Mouse (Mus musculus): Measurements from ENCODE around the gene Fgd4. TPM values are rescaled to one million over a fixed set of nuclear protein-coding genes. Genes with fewer than 3 reads are reported as not detected.
"Not testable (repeated sequence)": the region's sequence is repeated elsewhere in the genome, so short reads cannot be mapped to it uniquely, and the experiment has no call there.

The Fgd4 gene
- polyA plus RNA-seq, 1 experiment from 2014 or later = 7.1 TPM

GRCm38 (mm10) chr16:16422456-16422855, 177.9 kb downstream of the Fgd4 start:
- Histone ChIP-seq H3K9ac (replicated peaks; ENCODE audit: low read length) (no peak overlapping the region), H3K36me3 (replicated peaks; ENCODE audit: control insufficient read depth, insufficient read depth, low read depth, low read length) (no peaks in the 10 kb centered on the region), H3K9me3 (replicated peaks; ENCODE audit: control insufficient read depth, low read length) (no peaks in the 10 kb centered on the region), H3K4me3 (ENCODE audit: low read depth, low read length) (no peak overlapping the region), H3K4me1 (ENCODE audit: control insufficient read depth, insufficient read depth, low read length) (no peaks in the 10 kb centered on the region), H3K4me2 (ENCODE audit: low read depth, low read length) (no peak overlapping the region), H3K27me3 (ENCODE audit: control insufficient read depth, insufficient read depth, low read length) (no peaks in the 10 kb centered on the region), H3K27ac (replicated peaks; ENCODE audit: low read depth, low read length) (no peak overlapping the region)
- DNase-seq (ENCODE audit: low spot score) (no peak), ATAC-seq (replicated peaks; ENCODE audit: insufficient number of reproducible peaks, low FRiP score, low TSS enrichment, low read depth) (no peak)
- 93% methylated on average over 2 of the region's 2 CpGs for WGBS

GRCm38 (mm10) chr16:16367217-16367616, 233.1 kb downstream of the Fgd4 start:
- WGBS = 65% methylated on average over 8 of the region's 9 CpGs
- not testable (repeated sequence) for DNase-seq (ENCODE audit: low spot score); H3K36me3 ChIP-seq (replicated peaks; ENCODE audit: control insufficient read depth, insufficient read depth, low read depth, low read length); H3K4me3 ChIP-seq (ENCODE audit: low read depth, low read length); H3K27ac ChIP-seq (replicated peaks; ENCODE audit: low read depth, low read length); H3K9ac ChIP-seq (replicated peaks; ENCODE audit: low read length); H3K9me3 ChIP-seq (replicated peaks; ENCODE audit: control insufficient read depth, low read length); ATAC-seq (replicated peaks; ENCODE audit: insufficient number of reproducible peaks, low FRiP score, low TSS enrichment, low read depth); H3K27me3 ChIP-seq (ENCODE audit: control insufficient read depth, insufficient read depth, low read length); H3K4me1 ChIP-seq (ENCODE audit: control insufficient read depth, insufficient read depth, low read length); H3K4me2 ChIP-seq (ENCODE audit: low read depth, low read length)

Other genes starting within 250 kb of the Fgd4 start
- 66.2 and 75.4 TPM in 2 replicates for gene Dnm1l, start 241.6 kb downstream of the Fgd4 start, polyA plus RNA-seq (2014; fragmentation: Nextera tagmentation; extraction: Ambion mirVana)
- gene Olfr19, start 75.9 kb upstream of the Fgd4 start, polyA plus RNA-seq (2014; fragmentation: Nextera tagmentation; extraction: Ambion mirVana) = not detected in 2 replicates
- gene Spag6l, start 228.9 kb upstream of the Fgd4 start, polyA plus RNA-seq (2014; fragmentation: Nextera tagmentation; extraction: Ambion mirVana) = 0.17 and 0.54 TPM in 2 replicates

Data from embryonic facial prominence, embryonic 11.5 days (tissue).